Mouse (Mus musculus) T-helper 17 cell (primary cell): ENCODE results near the gene Slc5a10.

ENCODE experiments used
- in situ Hi-C, 2 experiments: fragments of 300-600 bp; cut with MboI, MseI; formaldehyde crosslinking; loops; 1 replicate in 1 of 2; 2 replicates in 1 of 2; pipeline ENCODE4 v1.15.1; 2025; ENCODE audit warnings: high pct_unique_total_duplicates in 2 of 2

Slc5a10 gene

DNA sequence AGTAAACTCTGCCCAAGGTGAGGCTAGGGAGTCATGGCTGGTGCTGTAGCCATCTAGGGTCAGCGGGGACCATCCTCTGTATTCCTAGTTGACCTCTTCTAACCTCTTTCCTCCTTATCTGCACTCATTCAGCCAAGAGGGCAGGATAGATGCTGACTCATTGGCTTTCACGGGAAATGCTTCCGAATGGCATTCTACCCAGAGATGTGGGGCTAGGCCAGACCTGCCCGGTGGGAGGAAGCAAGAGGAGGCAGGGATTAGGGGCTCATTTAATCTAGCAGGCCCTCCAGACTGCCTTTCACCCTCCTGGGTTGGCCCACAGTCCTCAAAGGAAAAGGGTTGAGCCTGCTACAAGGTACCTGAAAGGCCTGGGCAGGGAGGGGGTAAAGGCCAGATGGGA lies 14.4 kb downstream of the Slc5a10 start:
- in situ Hi-C loops: no loop called here

DNA sequence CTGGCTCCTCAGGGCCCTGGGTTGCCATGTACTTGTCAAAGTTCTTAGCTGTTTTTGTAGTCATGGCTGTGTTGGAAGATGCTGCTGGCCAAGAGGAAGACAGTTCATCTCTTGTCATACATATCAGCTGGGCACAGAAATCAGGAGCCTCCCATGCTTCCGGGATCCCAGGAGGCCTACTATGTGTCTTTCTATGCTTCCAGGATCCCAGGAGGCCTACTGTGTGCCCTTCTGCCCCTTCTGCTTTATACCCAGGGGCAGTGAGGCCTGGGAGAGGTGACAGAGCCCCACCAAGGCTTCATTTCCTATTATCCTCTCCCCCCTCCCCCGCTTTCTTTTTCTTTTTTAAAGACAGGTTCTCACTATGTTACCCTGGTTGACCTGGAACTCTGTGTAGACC lies 15.0 kb downstream of the Slc5a10 start:
- in situ Hi-C loops: no loop called here

GRCm38 (mm10) chr11:61702494-61702893 lies 18.1 kb downstream of the Slc5a10 start:
- in situ Hi-C loops: no loop called here

DNA sequence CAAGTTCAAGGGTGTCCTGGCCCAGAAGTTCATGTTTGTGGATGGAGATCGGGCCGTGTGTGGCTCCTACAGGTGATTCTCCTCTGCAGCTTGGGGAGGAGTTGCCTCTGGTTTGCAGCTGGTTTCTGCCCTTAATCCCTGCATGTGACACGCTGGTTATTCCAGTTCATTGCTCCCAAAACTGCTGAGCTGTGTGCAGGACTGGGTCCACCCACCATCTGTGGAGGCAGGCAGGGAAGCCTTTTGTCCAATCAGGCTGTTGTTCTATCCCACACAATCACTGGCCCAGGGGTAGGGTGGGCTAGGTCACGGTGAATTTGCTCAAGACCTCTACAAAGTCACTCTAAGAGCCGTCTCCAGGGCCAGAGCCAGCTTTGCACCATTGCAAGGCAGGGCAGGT lies 18.9 kb downstream of the Slc5a10 start:
- in situ Hi-C loops: no loop called here

DNA sequence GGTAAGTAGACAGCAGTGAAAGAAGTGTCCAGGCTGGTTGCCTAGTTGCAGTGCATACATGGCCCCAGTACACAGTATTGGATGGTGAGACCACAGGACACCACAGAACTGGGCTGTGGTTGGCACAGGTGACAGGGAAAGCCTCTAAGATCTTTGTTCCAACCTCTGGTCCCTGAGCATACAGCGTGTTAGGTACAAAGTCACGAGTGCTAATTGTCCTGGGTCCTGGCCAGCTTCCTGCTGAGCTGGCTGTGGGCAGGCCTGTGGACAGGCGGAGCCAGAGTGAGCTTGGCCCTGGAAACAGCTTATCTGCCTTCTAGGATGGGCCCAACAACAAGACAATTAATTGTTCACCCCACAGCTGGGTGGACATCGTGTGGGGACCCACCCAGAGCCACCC lies 20.7 kb downstream of the Slc5a10 start:
- in situ Hi-C loops: no loop called here

- in situ Hi-C loops: no loop called here
These were observed 21.2 kb downstream of the Slc5a10 start for GRCm38 (mm10) chr11:61699460-61699859.

- in situ Hi-C loops: no loop called here
These were observed 21.8 kb downstream of the Slc5a10 start for GRCm38 (mm10) chr11:61698852-61699251.

DNA sequence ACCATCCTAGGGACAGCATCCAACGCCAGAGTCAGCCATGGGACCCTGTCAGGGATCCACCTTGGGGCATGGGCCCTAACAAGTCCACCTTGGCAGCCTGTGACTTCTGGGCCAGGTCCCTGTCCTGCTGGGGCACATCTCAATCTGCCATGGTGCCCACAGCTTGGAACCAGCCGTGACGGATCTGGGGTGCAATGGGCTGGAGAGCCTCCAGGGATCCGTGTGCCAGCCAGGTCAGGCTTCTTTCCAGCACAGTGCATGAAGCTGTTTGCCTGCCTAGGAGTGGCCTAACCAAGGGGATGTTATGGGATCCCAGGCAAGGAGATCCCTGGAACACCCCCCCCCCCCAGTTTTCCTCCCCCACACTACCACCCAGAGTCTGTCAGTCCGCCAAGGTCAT lies 27.6 kb downstream of the Slc5a10 start:
- in situ Hi-C loops: no loop called here

- in situ Hi-C loops: loop anchor here in 1 of 2 experiments (10.0 kb wide), 1 partner anchor 777 kb away; no protein-coding TSS in a partner anchor
These were observed 33.0 kb downstream of the Slc5a10 start for GRCm38 (mm10) chr11:61687595-61687994.

DNA sequence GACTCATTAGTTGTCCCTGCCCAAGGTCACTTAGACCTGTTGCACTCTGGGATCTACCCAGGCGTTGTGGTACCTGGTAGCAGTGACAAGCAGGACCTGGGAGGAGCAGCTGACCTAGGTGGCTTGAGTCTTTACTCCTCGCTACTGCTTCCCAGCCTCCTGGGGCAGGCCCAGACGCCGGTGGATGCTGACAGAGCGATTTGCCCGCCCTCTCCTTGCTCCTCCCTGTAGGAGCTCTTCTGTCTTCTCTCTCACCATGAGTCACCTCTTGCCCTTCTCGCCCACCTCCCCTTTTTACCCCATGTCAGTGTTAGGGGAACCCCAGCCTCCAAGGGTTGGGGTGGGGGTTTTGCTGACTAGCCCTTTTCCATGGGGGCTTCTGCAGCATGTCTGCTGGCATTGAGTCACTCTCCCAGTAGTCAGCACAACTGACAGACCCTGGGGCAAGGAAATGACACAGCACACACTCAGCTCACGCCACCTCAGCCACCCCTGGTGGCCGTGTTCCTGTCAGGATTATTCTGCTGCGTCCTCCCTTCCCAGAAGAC lies 33.6 kb downstream of the Slc5a10 start:
- in situ Hi-C loops: loop anchor here in 1 of 2 experiments (10.0 kb wide), 1 partner anchor 778 kb away; no protein-coding TSS in a partner anchor

- in situ Hi-C loops: loop anchor here in 1 of 2 experiments (10.0 kb wide), 1 partner anchor 779 kb away; no protein-coding TSS in a partner anchor
These were observed 34.5 kb downstream of the Slc5a10 start for GRCm38 (mm10) chr11:61686141-61686540.

DNA sequence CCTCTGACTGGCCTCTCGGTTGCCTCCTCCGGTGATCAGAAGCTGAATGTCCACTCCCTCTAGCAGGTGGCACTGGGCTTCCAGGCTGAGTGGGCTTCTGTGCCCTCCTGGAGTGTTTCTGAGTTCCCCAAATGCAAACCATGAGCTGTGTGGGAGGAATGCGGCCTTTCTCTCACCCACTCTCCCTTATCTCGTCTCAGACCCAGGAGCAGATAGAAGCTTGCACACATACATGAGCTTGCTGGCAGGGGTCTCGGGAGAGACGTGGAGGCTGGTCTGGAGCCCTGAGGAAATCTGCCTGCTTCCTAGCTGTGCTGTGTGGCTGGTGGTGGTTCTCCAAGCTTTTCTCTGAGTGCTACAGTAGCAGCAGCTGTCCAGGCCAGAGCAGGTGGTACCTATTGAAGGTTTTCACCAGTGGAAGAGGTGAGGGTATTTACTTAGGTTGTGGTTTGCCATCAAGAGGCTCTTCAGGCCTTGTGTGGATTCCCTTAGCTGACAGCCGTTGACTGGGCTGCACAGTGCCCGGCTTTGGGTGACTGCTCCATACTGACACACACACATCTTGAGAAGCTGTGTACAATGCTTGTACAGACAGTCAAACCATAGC lies 35.4 kb downstream of the Slc5a10 start:
- in situ Hi-C loops: loop anchor here in 1 of 2 experiments (10.0 kb wide), 1 partner anchor 780 kb away; no protein-coding TSS in a partner anchor

- in situ Hi-C loops: loop anchor here in 1 of 2 experiments (10.0 kb wide), 1 partner anchor 781 kb away; no protein-coding TSS in a partner anchor
These were observed 36.5 kb downstream of the Slc5a10 start, which contains the start of gene Fam83g for GRCm38 (mm10) chr11:61683907-61684731. Fam83g (plus strand) TSS chr11:61684091.

DNA sequence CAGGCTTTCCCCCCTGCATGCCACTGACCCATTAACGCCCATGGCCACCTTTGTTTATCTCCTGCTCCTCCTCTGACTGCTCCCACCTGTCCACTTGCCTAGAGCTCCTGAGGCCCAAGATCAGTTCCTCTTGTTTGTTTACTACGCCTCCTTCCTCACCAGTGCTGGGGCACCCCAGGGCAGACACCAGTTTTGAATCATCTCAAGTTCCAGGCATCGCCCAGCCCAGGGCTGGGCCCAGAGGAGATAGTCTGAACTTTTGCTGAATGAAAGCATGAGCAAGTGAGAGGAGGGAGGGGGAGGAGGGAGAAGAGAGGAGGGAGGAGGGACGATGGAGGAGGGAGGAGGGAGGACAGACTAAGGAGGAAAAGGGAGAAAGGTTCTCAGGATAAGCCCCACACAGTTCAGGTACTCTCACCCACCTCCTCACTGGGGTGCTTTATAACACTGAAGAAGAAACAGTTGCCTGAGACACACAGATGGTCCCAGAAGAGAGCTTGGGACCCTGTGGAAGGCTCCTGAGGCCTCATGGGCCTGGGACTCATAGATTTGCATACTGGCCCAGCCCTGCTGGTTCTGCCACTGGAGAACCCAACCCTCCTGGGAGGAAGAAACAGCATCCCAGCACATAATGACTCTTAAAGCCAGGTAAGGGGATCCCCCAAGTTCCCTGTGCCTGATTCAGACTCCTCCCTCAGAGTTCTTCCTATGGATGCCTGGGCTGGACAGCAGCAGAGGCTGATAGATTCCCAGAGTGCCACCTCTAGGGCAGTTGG lies 41.3 kb downstream of the Slc5a10 start:
- in situ Hi-C loops: no loop called here

- in situ Hi-C loops: no loop called here
These were observed 42.9 kb downstream of the Slc5a10 start for GRCm38 (mm10) chr11:61677709-61678108.

GRCm38 (mm10) chr11:61676216-61676854 lies 44.3 kb downstream of the Slc5a10 start:
- in situ Hi-C loops: no loop called here

DNA sequence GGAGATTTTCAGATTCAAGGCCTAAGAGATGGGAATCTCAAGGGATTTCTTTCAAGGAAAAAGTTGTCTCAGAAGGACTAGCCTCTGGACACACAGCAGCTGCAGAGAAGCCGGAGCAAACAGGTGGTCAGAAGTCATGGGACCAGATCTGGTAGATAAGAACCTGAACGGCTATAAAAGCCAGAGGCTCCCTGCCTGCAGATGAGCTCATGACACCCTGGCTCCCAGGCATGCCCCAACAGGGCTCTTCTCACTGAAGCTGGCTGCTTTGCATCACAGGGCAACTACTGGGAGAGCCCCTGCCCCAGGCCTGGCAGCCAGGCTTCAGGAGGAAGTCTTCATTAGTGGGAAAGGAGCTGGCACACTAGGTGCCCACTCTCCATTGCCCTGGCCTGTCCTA lies 45.3 kb downstream of the Slc5a10 start:
- in situ Hi-C loops: no loop called here

DNA sequence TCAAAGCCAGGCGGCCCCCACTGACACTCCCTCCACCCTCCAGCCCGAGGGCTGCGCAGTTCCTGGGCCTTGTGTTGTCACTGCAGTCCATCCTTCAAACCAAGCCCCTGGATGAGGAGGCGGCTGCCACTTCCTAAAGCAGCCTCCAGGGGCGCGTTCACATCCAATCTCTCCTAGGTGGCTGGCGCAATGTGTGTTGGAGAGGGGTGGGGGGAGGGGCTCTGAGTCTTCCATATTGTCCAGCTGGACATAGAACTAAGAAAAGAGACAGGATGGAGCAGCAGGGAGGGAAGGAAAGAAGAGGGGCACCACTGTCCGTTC lies 45.8 kb downstream of the Slc5a10 start:
- in situ Hi-C loops: no loop called here

GRCm38 (mm10) chr11:61674151-61674838 lies 46.3 kb downstream of the Slc5a10 start:
- in situ Hi-C loops: no loop called here

DNA sequence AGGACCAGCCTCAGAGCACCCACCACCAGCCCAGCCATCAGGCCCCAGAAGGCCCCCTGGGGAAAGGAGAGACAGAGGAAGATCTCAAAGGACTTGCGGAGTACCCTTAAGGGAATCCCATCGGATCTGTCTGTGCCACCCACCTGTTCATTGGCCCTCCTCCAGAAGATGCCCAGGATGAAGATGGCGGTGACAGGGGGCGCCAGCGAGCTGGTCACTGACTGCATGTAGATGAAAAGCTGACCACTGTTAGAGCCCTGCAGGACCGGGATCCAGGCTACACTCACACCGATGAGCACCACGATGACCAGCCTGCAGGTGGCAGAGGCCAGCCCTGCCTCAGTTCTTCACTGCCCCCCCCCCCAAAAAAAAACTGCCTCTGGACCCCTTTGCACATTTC lies 46.9 kb downstream of the Slc5a10 start:
- in situ Hi-C loops: no loop called here
